Mouse (Mus musculus) kidney, adult 2 months (tissue): Measurements from ENCODE around the gene Braf. TPM values are rescaled to one million over a fixed set of nuclear protein-coding genes. Genes with fewer than 3 reads are reported as not detected.

Experiments used
- DNase-seq: peaks from one replicate; pipeline ENCODE4 v3.0.0; 2021
- H3K27ac ChIP-seq: fragments of 200-500 bp; 2 replicates; pipeline ENCODE4 v1.5.1; 2012; ENCODE audit warnings: low read depth, low read length, control low read depth, inconsistent platforms; ENCODE audit not compliant: insufficient read depth
- H3K27me3 ChIP-seq: fragments of 200-500 bp; replicated peaks from 2 replicates; pipeline ENCODE4 v1.6.1; 2012; ENCODE audit warnings: mild to moderate bottlenecking, moderate library complexity, low read length, inconsistent platforms; ENCODE audit not compliant: control insufficient read depth, insufficient read depth
- H3K36me3 ChIP-seq: fragments of 200-500 bp; 2 replicates; pipeline ENCODE4 v1.6.1; 2012; ENCODE audit warnings: mild to moderate bottlenecking, moderate library complexity, low read length, inconsistent platforms; ENCODE audit not compliant: control insufficient read depth, insufficient read depth
- H3K4me1 ChIP-seq: fragments of 200-500 bp; 2 replicates; pipeline ENCODE4 v1.6.1; 2011; ENCODE audit warnings: low read length; ENCODE audit not compliant: control insufficient read depth, insufficient read depth
- H3K4me3 ChIP-seq: fragments of 200-500 bp; 2 replicates; pipeline ENCODE4 v1.5.1; 2011; ENCODE audit warnings: mild to moderate bottlenecking, low read depth, low read length, control low read depth; ENCODE audit not compliant: insufficient read depth
- CTCF ChIP-seq: fragments of 200-500 bp; conservative IDR thresholded peaks from 2 replicates; pipeline ENCODE4 v1.5.1; 2011; ENCODE audit warnings: low read depth, mild to moderate bottlenecking, control low read depth, low read length, moderate library complexity, mixed read lengths; ENCODE audit not compliant: insufficient read depth, insufficient read length
- POLR2A ChIP-seq: fragments of 200-500 bp; IDR thresholded peaks from one replicate; pipeline ENCODE4 v1.6.1; 2011; ENCODE audit warnings: low read depth, low read length, control low read depth
- WGBS: fragments of 180-500 bp; shearing (Covaris S2); methylation state at CpG from one replicate; pipeline ENCODE4 v1.1.7; 2018; 5-methylcytosine and 5-hydroxymethylcytosine counted together
- polyA plus RNA-seq: library from polyadenylated mRNA; depleted of rRNA; stranded (reverse); fragments of >200 nt; gene quantifications from 2 replicates; pipeline ENCODE4 v1.2.3, GENCODE M21; 2012; rRNA removed

The Braf gene
- polyA plus RNA-seq, 1 experiment, result 12.0 TPM

GRCm38 (mm10) chr6:39557723-39558261 lies 167.5 kb downstream of the Braf start, which contains the start of gene Dennd2a:
Gene Dennd2a, minus strand, starts transcription at chr6:39557867.
- WGBS, result 3% methylated on average over 41 of the region's 50 CpGs
- peak; percentile 56 for DNase-seq
- peak within 1 kb of the TSS; percentile 54 for H3K4me3 ChIP-seq
- TF ChIP-seq POLR2A (no peak), CTCF (no peak)
- H3K4me1 ChIP-seq, result no peaks in the 10 kb centered on the region
- H3K36me3 ChIP-seq, result no peaks in the 10 kb centered on the region
- no peak within 1 kb of the TSS for H3K27ac ChIP-seq
- 0 out of 2 replicates have a peak, but pooled peaks cover 1% of the 10 kb centered on the region for H3K27me3 ChIP-seq

GRCm38 (mm10) chr6:39556900-39557659 lies 168.2 kb downstream of the Braf start:
- no peak overlapping the region for H3K27ac ChIP-seq
- 3% methylated on average over 48 of the region's 54 CpGs for WGBS
- H3K4me3 ChIP-seq, result peak overlapping the region; percentile 54
- H3K36me3 ChIP-seq, result no peaks in the 10 kb centered on the region
- peak; percentile 30 for DNase-seq
- no peaks in the 10 kb centered on the region for H3K4me1 ChIP-seq
- TF ChIP-seq POLR2A (no peak), CTCF (no peak)
- 0 out of 2 replicates have a peak, but pooled peaks cover 1% of the 10 kb centered on the region for H3K27me3 ChIP-seq

GRCm38 (mm10) chr6:39555648-39555945 lies 169.7 kb downstream of the Braf start:
- TF ChIP-seq POLR2A, result no peak
- no peak for TF ChIP-seq CTCF
- H3K36me3 ChIP-seq, result no peaks in the 10 kb centered on the region
- H3K4me3 ChIP-seq, result no peak overlapping the region
- 92% methylated on average over 2 of the region's 2 CpGs for WGBS
- H3K4me1 ChIP-seq, result no peaks in the 10 kb centered on the region
- DNase-seq, result no peak
- 0 out of 2 replicates have a peak, but pooled peaks cover 1% of the 10 kb centered on the region for H3K27me3 ChIP-seq
- no peak overlapping the region for H3K27ac ChIP-seq

- TF ChIP-seq POLR2A (no peak), CTCF (no peak)
- WGBS, result 79% methylated on average over 12 of the region's 12 CpGs
- H3K4me3 ChIP-seq, result no peak overlapping the region
- H3K4me1 ChIP-seq, result no peaks in the 10 kb centered on the region
- H3K36me3 ChIP-seq, result no peaks in the 10 kb centered on the region
- H3K27ac ChIP-seq, result no peak overlapping the region; the same call in 1 of the 2 replicates
- 0 out of 2 replicates have a peak, but pooled peaks cover 1% of the 10 kb centered on the region for H3K27me3 ChIP-seq
- DNase-seq, result no peak
Measured at GRCm38 (mm10) chr6:39554888-39555647, 170.2 kb downstream of the Braf start.

Other genes with a start within 250 kb of the Braf start
- 6.3 and 6.6 TPM in 2 replicates for gene Dennd2a, start 167.6 kb downstream of the Braf start, polyA plus RNA-seq
- gene Adck2, start 151.6 kb downstream of the Braf start, polyA plus RNA-seq, result 11.0 and 15.3 TPM in 2 replicates
- 1.4 and 1.8 TPM in 2 replicates for gene Gm42420, start 139.7 kb downstream of the Braf start, polyA plus RNA-seq
- gene Ndufb2, start 132.9 kb downstream of the Braf start, polyA plus RNA-seq, result 513 and 602 TPM in 2 replicates
- gene Mrps33, start 85.5 kb upstream of the Braf start, polyA plus RNA-seq, result 88.9 and 111 TPM in 2 replicates
- 1.3 and 1.7 TPM in 2 replicates for gene Tmem178b, start 147.8 kb upstream of the Braf start, polyA plus RNA-seq